Mouse (Mus musculus) CH12F3 (cell line): ENCODE results near the gene Pax2.

Experiments
- in situ Hi-C: fragments of 300-500 bp; cut with MboI; formaldehyde crosslinking; loops from 2 replicates; pipeline ENCODE4 v1.14.3; 2020; ENCODE audit warnings: low sequenced_read_pairs

Pax2 gene

DNA sequence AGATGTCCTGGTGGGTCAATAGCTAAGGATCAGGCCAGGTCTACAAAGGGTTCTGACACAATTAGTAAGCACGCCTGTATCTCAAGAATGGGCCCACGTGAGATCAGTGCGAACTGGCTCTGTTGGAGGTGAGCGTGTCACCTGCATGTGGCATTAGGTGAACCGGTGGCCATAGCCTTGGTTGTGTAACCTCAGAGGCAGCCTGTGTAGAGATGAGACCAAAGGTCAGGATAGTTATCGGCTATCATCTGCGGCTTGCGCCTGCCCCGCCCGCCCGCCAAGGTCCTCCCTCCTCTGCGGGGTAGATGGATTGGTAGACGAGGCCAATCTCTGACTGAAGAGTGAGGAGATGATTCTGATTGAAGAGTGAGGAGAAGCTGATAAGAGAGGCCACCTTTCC lies 15.7 kb downstream of the Pax2 start:
- in situ Hi-C loops, result no loop called here

DNA sequence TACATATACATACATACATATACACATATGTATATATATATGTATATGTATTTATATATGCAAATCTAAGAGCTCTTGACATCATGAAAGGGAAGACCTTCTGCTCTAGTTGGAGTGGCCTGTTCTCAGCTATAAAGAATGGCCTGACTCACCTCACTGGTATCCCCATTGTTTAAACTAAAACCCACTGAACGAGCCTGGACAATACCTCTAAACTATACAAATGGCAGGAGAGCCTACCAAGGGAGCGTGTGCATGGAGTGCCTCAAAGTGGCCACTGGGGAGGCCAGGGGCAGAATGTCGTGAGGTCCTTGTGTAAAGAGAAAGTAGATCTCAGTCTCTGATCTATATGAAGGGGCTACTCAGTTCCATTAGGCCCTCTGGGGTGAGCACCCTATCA lies 26.1 kb downstream of the Pax2 start:
- in situ Hi-C loops, result no loop called here

DNA sequence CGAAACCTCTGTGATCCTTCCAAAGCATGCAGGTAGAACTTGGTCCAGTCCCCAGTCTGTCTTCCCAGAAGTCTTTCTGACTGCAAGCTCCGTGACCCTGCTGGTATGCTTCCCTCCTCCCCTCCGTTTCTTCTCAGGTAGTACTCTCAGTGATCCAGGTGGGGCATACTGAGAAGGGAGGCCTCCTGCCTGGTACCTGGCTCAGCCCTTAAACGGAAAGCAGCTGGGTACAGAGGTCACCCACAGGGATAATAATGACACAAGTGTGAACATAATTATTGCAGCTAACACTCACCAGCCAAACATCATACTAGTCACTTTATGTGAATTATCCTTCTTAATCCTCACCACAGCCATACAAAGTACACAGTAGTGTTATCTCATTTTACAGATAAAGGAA lies 28.5 kb downstream of the Pax2 start:
- in situ Hi-C loops, result no loop called here

DNA sequence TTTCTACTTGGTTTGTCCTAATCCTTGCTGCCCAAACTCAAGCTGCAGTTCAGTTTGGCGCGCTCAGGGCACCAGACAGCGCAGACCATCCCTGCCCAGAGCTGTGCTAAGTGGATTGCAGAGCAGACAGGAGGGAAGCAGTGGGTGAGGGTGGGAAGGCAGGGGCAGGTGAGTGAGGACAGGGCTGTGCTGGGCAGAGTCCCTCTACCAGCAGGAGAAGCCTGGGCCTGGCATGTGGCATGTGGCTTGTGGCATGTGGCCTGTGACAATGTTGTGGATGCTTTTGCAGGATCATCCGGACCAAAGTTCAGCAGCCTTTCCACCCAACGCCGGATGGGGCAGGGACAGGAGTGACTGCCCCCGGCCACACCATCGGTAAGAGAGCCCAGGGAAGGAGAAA lies 32.6 kb downstream of the Pax2 start:
- in situ Hi-C loops, result no loop called here

DNA sequence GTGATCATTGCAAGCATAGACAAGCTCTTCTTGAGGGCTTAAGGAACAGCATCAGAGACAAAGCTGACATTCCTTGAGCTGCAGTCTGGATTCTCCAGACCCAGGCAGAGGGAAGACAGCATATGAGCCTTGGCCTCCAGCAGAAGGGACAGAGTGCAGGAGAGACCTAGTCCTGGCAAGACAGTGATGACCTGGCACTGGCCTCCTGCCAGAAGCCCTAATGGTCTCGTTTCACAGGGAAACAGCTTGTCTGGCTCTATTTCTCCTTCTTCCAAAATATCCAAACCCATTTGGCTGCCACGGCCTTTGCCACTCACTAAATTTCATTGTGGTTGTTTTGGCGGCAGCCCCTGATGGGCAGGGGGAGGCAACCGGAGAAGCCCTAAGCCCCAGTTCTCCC lies 36.1 kb downstream of the Pax2 start:
- in situ Hi-C loops, result no loop called here

DNA sequence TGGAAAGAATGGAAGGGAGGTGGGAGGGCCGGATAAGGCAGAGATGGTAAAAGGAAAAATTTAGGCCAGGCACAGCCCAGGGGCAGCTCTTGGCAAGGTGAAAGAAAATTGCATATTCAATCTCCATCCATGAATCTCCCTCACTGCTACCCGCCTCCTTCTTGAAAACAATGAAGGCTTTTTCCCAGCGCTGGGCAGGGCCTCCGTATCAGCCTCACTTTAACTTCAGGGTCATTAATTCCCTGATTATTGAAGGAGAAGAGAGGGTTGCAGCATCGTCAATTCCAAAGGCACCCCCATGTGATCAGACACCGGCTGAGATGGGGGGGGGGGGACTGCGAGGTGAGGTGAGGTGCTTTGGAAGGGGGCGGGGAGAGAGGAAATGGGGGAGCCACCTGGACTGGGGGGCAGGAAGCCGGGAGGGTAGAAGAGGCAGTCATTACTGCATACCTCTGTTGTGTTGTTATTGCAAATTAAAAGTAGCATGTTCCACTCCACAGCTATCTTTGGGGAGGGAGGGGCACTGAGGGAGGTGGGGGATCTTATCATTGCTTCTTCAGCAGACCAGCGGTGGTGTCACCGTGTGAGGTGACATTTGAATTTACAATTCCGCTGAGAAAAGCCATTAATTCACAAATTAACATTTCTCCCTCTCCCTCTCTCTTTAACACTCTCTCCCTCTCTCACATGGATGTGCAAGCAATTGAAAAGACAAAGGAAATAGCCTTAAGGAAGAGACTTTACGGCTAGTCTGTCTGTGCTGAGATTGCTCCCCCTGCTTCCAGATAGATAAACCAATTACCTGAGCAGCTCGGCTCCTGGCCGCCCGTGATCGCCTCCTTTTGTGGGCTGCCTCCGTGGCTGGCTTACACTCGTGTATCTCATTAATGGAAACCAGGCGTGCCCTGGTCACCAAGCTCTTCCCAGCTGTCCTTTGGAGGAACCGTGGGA lies 41.5 kb downstream of the Pax2 start:
- in situ Hi-C loops, result no loop called here

DNA sequence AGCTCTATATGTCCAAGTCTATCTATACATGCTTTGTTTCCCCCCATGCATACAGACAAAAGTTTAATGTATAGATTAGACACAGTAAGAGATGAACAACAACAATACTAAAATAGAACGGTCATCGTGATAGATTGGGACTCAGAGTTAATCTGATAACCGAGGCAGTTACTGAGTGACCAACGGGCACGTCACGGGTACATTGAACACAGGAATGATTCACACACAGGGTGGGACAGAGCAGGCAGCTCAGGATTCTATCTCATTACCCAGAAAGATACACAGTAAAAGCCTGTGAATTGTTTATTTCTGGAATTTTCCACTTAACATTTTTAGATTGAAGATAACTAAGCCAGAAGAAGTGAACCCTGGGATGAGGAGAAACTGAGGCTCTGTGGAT lies 42.9 kb downstream of the Pax2 start:
- in situ Hi-C loops, result no loop called here

DNA sequence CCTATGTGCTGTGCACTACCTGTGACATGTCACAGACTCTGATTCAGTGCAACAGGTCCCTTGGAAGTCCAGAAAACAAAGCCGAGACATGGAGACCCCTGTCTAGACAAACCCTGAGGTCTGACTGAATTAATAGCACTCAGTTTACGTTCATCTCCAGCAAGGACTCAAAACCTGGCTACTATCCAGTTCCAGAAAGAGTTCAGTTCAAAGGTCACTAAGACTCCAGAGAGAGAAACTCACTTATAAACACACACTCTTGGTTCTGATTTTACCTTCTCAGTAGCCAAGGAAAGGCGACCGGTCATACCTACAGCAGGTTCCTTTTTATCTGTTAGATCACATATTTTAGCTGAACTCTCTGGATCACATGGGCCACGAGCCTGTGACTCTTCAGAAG lies 43.3 kb downstream of the Pax2 start:
- in situ Hi-C loops, result no loop called here

DNA sequence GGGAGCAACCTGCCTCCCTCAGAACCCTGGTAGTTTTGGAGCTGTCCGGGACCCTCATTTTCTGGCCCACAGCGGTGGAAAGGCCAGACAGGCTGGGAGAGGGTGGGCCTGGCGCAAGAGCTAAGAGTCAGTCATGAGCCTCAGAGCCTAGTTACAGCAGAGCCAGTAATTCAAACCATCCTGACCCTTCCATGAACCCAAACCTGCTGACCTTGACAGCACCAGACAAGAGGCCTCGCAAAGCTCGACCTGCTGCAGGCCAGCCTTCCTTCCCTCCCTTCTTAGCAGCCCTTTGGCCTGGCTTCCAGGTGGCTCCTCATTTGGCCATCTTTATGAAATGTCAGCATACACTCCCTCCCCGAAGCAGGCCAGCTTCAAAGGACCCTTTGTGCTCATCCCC lies 44.5 kb downstream of the Pax2 start:
- in situ Hi-C loops, result no loop called here

DNA sequence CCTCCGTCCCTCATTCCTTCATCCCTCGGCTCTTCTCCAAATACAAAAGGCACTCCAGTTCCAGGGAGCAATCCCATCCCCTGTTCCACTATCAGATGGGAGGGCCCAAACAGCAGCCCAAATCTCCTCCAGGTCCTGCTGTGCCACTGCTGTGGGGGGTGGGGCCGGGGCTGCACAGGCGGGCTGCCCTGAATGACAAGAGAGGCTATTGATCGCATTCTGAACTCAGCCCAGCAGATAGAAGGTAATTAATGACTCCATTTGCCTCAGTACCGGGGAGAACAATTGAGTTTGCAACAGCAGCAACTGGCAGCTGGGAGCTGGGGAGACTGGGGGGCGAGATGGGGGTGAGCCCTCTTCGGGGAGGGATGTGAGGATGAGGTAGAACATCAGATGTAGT lies 52.9 kb downstream of the Pax2 start:
- in situ Hi-C loops, result no loop called here

DNA sequence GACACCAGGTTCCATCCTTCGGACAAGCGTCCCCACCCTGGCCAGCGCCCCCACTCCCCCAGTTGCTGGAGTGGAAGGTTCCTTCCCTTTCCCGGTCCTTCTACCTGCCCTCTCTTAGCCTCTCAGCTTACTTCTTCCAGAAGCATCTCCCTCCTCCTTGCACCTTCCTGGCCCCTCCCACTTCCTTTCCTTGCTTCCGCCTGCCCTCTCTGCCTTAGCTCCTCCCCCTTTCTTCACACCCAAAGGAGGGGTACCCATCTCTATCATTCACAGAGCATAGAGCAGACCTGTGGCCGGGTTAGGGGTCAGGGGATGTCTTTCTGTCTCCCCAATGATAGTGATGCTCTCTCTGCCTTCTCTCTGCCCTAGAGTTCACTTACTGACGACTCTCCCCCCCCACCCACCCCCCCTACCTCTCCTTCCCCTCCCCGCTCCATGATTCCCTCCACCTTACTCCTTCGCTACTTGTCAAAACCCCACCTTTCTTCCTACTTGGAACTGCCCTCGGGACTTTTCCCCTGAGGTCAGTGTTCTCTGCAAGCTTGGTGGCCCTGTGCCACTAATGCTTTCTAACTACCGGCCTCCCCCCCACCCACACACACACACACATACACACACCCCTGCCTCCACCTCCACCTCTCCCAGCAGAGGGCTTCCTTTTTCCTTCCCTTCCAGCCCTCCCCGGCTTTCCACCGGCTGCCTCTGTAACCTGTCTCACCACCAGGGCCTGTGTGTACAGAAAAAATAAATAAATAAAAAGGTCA lies 57.0 kb downstream of the Pax2 start:
- in situ Hi-C loops, result no loop called here

DNA sequence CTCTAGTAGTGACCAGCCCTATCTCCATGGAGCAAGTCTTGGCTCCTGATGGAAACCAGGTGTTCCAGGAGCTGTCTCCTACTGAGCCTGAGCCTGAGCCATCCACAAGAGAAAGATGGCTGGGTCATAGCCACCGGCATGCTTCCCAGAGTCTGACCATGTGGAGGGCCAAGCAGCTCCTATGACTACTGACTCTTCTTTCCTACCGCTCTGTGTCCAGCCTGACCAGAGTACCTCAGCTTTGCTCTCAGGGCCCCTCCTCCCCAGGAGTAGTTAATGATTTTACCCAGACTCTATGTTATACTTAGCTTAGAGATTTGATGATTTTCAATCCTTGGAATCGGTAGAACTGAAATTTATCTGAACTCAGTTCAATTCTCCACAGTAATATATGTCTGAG lies 59.3 kb downstream of the Pax2 start:
- in situ Hi-C loops, result no loop called here

DNA sequence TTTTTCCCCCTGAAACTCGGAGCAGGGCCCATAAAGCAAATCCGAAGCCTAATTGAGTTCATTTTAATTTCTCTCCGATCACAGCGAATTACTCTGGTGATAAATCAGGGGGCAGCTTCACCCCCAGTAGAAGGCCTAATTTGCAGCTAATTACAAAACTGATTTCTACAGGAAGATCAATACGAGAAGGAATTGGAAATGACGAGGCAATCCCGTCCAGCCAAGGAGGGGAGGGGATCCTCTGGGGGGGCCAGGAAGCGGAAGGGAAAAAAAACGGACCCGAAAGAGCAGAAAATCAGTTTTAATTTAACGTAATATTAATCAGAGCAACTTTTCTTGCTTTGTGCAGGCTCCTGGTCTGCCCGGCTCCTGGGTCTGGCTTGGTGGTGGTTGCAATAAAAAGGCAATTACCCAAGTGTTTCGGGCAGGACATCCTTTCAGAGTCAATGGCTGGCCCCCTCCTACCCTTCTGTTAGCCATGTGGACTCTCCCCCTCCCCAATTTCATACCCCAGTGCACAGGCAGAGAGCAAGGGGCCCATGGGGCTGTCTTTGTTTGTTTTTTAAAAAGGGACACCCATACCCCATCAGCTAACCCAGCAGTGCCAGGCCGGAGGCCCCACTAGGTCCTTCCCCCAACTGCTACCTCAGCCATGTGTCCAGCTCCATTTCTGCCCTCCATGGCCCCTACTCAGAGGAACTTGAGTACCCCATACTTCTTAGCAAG lies 61.7 kb downstream of the Pax2 start:
- in situ Hi-C loops, result no loop called here

DNA sequence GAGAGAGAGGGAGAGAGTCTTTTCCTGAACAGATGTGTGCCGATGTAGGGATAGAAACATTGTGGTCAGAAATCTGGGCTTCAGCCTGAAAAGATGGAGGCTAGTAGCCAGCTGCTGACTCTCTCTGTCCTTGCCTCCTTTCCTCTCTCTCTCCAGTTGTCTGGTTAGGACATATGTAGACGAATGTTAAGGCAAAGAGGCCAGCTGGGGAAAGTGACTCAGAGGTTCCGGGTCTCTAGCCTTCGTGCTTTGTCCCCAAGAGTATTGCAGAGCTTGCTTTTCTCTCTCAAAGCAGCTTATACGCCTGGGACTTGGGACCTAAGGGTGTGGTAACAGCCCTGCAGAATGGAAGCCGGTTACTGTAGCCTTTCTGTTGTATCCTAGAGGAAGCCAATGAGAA lies 62.8 kb downstream of the Pax2 start:
- in situ Hi-C loops, result no loop called here

DNA sequence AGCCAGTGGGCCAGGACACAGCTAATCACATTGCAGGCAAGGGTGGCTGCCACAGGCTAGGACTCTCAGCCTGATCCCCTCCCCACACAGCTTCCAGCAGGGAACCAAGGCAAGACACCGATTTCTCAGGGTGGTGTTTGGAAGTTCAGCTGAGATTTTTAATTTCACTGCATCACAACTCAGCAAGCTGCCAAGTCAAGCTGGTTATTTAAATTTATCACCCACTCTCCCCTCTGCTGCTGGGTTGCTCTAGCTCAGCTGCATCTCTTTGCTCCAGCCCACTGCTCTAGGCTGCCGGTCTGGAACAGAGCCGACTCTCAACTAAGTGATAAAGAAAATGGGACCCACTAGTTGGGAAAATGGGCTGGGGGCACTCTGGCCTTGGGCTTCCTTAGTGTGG lies 65.7 kb downstream of the Pax2 start:
- in situ Hi-C loops, result no loop called here

DNA sequence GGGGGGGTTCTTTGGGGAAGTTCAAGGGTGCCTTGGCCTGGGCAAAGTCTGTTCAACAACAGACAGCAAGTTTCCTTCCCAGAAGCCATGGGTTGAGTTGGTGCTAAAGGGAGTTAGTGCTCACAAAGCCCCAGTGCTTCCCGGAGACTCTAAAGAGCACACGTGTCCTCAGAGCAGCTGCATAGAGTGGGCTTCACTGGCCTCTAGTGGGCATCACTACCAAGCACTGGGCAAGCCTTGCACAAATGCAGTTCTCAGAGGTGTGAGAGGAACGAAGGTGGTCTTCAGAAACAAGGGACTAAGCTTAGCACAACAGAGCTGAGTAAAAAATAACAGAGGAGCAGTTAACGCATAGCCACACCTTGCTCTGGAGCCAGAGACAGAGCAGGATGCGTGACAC lies 66.5 kb downstream of the Pax2 start:
- in situ Hi-C loops, result no loop called here

DNA sequence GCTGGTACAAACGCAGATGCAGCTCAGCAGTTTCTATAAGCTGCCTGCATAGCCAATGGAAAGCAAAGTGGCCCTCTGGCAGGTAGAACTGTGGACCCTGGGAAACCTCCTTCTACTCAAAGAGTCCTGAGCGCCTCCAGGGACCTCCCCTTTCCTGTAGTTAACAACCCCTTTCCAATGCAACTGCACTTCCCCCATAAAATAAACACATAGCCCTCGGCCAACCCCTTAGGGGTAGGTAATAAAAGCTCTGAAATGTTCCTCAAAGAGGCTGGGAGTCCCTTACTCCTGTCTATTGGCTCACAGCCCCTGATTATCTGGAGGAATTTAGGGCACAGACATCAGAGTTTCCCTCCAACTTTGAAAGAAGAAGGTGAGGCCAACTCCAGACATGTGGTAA lies 67.8 kb downstream of the Pax2 start:
- in situ Hi-C loops, result no loop called here

DNA sequence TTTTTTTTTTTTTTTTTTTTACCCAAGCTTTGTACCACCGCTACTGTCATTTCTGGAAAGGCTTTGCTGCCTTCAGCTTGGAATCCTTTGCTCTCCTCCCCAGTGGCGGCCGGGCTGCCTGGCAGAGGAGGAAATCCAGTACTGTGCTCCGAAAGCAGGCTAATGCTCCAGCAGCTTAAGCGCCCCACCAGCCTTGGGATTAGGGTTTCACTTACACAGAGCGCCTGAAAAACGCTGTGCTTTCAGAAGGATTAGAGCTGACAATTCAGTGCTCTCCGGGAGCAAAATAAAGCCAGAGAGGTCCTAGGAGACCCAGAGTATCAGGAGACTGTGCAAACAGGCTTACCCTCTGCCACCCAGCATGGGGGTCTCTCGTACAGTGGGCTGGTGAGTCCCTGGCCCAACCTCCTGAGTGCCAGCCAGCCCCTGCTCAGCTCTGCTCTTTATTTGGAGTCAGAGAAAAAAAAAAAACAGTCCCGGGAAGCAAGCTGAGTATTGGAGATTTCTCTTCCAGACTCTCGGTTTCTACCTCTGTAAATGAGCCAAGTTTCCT lies 69.4 kb downstream of the Pax2 start:
- in situ Hi-C loops, result no loop called here

DNA sequence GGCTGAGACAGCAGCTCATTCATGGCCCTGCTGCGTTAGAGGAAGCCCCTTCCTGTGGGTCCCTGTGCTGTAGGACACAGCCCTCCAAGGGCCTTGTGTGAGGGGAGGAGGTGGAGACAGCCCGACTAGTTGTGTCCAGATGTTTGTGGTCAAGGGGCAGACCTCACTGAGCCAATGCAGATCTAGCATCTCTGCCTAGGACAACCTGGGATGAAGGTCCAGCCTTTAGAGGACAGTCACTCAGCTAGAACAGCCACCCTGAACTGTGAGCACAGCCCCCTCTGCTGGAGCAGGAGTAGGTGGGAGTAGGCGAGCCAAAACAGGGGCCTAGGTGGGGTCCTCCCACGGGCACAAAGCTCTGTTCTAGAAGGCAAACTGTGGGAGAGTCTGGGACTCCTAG lies 70.0 kb downstream of the Pax2 start:
- in situ Hi-C loops, result no loop called here

DNA sequence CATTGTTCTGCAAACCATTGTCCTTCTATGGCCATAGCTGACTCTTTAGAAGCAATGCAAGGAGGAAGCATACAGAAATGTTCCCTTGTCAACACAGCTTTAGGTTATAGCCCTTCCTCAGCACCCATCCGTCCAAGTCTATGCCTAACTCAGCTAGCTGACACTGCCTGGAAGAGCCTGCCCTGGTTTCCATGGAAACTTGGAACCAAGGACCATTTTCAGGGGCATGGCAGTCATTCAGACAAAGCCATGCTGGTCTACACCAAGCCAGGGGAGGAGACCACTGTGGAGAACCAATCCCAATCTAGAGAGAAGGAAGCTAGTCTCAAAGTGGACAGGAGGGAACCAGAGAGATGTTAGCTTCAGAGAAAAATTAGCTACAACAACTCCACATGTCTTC lies 77.5 kb downstream of the Pax2 start:
- in situ Hi-C loops, result no loop called here
